Mouse (Mus musculus): ENCODE results near the gene Gm14325. TPM values are rescaled to one million over a fixed set of nuclear protein-coding genes. Genes with fewer than 3 reads are reported as not detected.

The Gm14325 gene
- 10 to 100 TPM in 1 of 2 experiments, 1 to 10 TPM in 1; 9.4 to 10.0 TPM for polyA plus RNA-seq (2017; shearing (Covaris generic))

GRCm38 (mm10) chr2:177839901-177840663, at the start of gene Gm14325:
TSS of gene Gm14325 (minus strand) at chr2:177840336.

Other genes with a start within 250 kb of the Gm14325 start
- not detected for gene Gm14322, start 81.0 kb downstream of the Gm14325 start, polyA plus RNA-seq (2017; shearing (Covaris generic))
- gene Gm14327, start 56.8 kb upstream of the Gm14325 start, polyA plus RNA-seq (2017; shearing (Covaris generic)), result not detected
- gene Zfp972, start 85.3 kb upstream of the Gm14325 start, polyA plus RNA-seq (2017; shearing (Covaris generic)), result under 1 TPM; 0.92 to 0.97 TPM
- 10 to 100 TPM in 1 of 2 experiments, 1 to 10 TPM in 1; 8.3 to 10.1 TPM for gene Gm14326, start 117.0 kb upstream of the Gm14325 start, polyA plus RNA-seq (2017; shearing (Covaris generic))
- 1 to 10 TPM; 8.5 to 10.0 TPM for gene Zfp971, start 182.9 kb upstream of the Gm14325 start, polyA plus RNA-seq (2017; shearing (Covaris generic))
- 10 to 100 TPM in 1 of 2 experiments, 1 to 10 TPM in 1; 8.6 to 10.7 TPM for gene Zfp931, start 238.1 kb upstream of the Gm14325 start, polyA plus RNA-seq (2017; shearing (Covaris generic))

Data from activated CD4-positive, CD25-positive, alpha-beta regulatory T cell (primary cell).